Mouse (Mus musculus) cerebellum, postnatal 25 days (tissue): ENCODE data around the gene Ovol2.
"Not testable (repeated sequence)": the region's sequence is repeated elsewhere in the genome, so short reads cannot be mapped to it uniquely, and the experiment has no call there.

Experiments
- DNase-seq, 2 experiments: peaks; one replicate each; pipeline ENCODE4 v3.0.0; 2021; ENCODE audit warnings: mixed read lengths in 2 of 2

The Ovol2 gene

DNA sequence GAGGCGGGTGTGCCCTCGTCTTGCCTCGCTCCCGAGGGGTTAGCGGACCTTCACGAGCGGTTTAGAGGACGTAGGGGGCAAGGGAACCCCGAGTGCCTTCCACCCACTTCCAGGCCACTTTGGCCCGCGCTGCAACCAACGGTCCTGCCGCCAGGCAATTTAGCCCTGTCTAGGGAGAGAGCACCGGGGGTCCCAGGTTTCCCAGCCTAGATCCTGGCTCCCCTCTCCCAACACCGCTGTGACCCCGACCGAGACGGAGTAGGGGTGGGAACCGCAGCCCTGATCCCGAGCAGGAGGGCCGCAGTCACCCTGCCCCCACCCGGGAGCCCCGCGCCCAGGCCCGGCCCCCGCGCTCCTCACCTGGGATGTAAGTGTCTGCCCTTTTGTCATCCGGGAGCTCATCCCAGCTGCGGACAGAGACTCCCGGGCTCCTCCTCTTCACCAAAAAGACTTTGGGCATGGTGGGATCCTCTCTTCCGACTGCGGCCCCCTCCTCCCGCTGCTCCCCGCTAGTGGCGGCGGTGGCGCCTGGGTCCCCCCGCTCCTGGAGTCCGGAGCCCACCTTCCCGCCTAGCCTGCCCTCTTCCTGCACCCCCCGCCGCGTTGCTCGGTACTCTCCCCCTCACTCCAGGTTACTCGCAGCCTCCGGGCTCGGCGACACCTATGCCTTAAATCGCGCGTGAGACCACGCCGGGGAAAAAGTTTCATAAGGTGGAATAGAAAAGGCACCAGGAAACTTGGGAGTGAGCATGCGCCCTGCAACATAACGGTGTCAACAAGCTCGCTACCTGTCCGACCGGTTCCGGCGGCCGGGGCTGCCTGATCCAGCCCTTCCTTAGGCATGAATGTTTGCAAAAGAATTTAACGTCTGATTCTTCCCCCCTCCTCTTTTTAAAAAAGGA, at the start of gene Ovol2:
Gene Ovol2 (minus strand): TSS at position 746 of the 902 bp plus-strand sequence.
- DNase-seq: peak; percentile 14 to 19

DNA sequence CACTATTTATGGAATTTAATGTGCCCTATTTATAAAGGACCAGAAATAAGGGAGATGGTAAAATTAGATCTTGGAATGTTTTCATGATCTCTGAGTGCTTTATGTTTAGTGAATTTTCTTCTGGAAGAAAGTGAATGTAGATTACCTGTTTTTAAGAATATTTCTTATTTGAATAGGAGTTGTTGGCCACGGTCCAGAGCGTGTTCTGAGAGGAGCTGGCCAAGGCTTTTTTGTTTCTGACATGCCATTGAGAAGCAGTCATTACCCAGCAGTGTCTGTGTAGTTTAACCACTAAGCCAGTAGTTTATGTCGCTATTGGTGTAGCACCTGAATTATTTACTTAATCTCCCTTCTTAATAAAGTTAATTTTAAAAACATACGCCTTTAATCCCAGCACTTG, 49.8 kb upstream of the Ovol2 start:
- DNase-seq: peak; percentile 19 to 66

DNA sequence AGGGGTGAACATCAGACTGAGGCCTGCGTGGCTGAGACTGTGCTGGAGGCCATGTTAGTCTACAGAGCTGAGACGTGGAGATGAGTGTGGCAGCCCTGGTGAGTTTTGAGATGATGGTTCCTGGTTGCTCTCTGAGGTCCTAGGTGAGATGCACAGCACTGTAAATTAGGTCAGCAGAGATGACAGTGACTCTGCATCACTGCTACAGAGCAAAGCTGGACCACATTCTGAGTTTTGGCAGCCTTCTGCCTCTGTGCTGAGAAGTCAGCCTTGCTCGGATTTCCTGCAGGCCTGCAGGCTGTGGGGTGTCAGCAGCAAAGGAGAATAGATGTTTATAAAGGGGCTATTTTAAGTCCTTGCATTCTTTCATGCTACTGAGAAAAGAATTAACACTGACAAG, 49.3 kb upstream of the Ovol2 start:
- peak; percentile 64 to 78 for DNase-seq

DNA sequence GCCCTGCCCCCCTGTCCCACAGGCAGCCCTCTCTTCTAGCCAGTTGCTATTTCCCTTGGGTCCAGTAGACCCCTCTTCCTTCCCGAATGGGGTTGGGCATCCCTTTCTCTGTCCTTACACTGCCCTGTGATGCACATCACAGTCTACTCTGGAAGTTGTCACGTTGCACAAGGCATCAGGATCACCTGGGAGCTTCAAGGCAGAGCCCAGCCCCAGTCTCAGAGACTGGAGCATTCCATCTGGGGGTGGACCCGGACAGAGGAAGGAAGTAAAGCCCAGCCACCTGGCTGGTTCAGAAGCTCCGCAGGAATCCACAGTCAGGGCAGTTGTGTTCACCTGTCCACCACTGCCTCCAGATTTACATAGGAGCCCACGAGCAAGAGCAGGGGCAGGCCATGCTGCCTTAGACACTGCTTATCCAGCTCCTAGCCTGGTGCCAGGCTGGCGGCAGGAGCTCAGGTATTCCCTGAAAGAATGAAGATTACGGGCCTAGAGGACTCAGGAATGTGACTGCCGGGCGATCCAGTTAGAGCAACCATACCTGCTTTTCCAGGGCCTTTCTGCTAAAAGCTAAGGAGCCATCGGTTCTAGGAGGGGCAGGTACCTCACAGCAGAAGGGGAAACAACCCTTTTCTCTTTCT, 43.2 kb upstream of the Ovol2 start:
- no peak for DNase-seq

DNA sequence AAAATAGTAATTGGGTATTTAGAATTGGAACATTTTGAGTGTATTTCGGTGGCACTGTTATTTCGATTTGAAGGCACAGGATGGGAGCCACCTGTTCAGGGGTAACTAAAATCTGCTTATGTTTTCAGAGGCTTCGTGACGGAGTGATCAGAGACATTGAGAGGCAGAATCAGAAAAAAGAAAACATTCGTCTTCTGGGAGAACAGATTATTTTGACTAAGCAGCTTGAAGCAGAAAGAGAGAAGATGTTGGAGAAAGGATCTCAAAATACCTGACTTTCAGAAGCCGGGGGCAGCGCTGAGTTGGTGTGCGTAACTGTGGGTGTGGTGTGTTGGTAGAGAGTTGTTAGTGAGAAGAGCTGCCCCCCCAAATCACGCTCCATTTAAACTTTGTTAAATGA, 41.1 kb upstream of the Ovol2 start:
- DNase-seq: no peak

DNA sequence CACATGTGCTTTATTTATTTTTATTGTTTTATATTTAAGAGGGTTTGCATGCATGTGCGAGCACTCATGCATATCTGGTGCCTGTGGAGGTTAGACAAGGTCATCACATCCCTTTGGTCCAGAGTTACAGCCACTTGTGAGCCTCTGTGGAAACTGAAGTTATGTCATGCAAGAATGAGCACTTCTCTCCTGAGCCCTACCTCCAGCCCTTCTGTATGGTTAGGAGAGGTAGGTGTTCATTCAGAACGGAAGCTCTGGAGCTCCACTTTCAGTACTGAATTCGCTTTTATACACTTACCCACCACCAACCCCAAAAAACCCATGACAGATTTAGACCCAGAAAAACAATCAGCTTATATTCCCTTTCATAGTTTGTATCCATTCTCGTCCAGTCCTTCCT, 39.6 kb upstream of the Ovol2 start:
- no peak for DNase-seq

DNA sequence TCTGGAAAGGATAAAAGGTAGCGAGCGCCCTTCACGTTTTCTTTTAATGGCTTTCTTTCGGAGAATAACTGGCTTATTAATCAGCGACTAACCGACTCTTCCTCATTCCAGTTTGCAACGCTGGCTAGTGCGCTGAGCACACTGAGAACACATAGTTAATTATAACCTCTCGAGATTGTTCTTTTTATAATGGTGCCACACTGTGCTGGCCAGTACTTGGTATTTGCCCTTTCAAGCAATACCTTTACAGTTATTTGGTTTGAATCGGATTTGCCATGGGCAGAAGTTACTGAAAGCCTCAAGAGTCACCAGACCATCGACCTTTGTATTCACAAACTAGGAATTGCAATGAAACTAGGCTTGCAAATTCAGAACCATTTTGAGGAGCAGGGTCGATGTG, 37.6 kb upstream of the Ovol2 start:
- no peak for DNase-seq

DNA sequence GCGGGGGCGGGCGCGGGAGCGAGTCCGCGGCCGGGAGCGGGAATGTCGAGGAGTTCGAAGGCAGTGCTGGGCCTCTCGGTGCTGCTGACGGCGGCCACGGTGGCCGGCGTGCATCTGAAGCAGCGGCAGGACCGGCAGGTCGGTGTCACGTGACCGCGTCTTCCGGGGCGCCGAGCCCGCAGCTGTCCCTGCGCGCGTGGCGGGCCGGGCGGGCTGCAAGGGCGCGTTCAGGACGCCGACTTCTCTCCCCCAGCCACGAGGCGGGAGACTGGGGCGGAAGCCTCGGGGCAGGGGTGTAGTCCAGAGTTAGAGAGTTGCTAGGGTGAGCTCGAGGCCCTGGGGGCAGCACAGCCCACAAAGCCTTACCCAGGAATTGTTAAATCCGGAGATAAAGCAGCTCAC, 37.1 kb upstream of the Ovol2 start:
- no peak for DNase-seq

DNA sequence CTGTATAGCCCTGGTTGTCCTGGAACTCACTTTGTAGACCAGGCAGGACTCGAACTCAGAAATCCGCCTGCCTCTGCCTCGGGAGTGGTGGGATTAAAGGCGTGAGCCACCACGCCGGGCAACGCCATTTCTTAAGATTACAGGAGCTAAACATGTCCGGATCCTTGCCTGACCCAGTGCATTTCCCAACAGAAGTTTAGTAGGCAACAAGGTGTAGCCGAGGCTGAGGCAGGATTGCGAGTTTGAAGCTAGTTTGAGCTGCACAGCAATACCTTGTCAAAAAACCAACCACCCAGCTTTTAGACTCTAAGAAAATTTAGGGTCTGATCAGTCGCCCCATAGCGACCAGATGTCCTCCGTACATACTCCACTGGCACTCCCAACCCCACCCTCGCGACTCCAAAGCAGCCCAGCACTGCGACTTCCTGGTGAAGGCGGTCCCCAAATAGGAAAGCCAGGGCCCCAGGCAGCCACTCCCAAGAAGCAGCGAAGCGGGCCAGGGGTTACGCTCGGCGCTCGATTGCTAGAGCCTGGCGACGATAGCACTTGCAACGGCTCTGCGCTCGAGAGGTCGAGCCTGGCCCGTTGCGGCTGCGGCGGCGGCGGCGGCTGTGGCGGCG, 36.6 kb upstream of the Ovol2 start, which contains the start of the genes Kat14 and Pet117:
Gene Kat14 (plus strand): TSS at position 584 of the 620 bp plus-strand sequence.
Gene Pet117 (plus strand): TSS at position 597 of the 620 bp plus-strand sequence.
- DNase-seq: peak; percentile 96 to 97

DNA sequence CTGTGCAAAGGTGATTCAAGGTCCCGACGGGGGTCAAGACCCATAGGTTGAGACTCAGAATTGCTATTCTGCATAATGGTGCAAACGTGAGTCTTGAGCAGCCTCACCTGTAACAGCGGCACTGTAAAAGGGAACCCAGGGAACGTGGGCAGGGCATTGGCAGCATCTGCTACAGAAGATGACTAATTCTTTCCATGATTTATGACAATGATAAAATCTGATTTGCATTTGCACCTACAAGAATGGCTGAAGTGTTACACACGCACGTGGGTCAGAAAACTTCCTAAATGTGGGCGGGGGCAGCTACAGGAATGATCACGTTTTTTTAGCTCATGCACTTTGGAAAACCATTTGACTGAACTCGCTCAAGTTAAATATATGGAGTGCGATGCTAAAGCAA, 20.9 kb upstream of the Ovol2 start:
- no peak for DNase-seq

DNA sequence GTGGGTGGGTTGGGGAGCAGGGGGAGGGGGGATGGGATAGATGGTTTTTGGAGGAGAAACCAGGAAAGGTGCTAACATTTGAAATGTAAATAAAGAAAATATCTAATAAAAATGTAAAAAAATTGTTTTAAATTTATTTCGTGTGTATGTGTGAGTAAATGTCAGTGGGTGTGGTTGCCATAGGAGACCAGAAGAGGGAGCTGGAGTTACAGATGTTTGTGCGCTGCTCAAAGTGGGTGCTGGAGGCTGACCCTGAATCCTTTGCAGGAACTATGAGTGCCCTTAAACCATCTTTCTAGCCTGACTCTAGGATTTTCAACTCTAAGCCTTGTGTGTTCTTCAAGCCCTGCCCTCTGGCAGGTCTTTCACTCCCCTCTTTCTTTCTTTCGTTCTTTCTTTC, 16.6 kb upstream of the Ovol2 start:
- no peak for DNase-seq

DNA sequence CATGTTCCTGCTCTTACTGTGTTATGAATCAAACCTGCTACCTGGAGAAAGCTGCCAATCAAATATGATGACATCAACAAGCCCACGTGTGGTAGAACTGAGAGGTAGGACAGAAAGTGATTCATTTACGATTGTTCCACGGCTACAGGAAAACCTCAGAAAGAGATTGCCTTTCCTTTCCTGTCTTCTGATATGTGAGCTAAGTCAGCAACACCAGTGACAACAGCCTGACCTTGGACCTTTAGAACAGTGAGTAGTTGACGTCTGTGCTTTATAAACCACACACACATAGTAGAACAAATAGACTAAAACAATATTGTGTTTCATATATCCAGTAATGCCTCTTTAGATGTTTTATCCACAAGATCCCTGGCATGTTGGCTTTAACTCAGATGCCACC, 11.2 kb upstream of the Ovol2 start:
- no peak for DNase-seq

DNA sequence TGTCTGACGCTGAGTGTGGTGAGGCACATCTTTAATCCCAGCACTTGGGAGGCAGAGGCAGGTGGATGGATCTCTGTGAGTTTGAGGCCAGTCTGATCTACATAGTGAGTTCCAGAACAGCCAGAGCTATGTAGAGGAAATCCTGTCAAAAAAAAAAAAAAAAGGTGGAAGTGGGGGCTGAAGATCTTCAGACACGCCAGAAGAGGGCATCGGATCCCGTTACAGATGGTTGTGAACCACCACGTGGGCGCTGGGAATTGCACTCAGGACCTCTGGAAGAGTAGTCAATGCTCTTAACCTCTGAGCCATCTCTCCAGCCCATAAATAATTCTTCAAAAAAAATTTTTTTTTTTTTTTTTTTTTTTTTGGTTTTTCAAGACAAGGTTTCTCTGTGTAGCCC, 6.2 kb upstream of the Ovol2 start:
- DNase-seq: not testable (repeated sequence)

DNA sequence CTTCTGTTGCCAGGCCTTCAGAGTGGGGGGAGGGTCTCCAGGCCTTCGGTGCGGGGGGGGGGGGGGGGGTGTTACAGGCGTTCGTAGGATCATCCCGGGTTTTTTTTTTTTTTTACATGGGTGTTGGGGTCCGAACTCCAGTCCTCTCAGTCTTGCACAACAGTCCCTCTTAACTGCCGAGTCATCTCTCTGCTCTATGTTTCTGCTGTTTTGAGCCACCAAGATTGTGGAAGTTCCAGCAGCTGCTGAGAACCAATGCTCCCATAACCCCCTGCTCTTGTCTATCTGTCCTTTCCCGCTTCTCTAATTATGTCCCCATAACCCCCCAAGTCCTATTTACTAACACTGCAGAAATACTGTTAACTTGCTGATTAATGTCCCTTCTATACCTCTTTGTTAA, 5.8 kb upstream of the Ovol2 start:
- DNase-seq: no peak

DNA sequence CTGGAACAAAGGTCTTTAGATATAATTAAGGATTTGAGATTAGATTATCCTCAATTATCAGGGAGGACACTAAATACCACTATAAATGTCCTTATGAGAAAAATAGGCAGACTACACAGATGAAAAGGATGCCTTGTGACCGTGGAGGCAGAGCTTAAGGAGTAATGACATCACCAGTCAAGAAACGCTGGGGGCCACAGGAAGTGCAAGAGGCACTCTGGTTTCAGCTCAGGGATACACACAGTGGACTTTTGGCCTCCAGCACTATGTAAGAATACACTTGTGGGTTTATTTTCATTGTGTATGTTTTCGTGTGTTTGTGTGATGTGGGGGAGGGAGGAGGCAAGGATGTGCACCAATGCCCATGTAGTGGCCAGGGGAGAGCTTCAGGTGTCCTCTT, 5.3 kb upstream of the Ovol2 start:
- DNase-seq: no peak

DNA sequence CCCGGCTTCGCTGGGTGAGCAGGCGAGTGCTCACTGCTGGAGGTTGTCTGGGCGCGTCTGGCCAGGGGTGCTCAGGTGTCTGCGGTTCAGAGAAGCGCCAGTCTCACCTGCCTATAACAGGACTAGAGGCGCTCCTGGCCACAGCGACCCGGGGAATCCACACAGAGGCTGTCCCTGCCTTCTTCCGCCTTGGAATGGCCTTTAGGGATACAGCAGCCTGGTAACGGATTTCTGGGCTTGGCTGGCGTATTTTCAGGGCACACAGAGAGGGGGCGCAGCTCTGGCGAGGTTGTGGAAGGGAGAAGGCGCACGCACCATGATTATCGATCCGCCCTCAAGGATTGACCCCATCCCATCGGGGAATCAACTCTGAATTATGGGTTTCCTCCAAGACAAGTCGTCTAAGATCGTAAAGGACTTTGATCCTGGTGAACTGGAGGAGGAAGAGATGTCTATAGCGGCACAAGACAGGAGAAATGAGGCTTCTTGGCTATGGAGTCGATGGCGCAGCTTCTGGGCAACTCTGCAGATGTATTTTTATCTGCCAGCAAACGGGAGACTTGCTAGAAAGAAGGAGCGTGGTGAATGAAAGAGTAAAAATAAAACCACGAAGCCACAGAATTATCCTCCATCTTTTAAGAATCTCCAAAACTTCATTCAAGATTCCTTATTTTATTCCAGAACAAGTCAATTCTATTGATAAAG, 1.3 kb upstream of the Ovol2 start:
- peak in 1 of 2 experiments; percentile 16 for DNase-seq

DNA sequence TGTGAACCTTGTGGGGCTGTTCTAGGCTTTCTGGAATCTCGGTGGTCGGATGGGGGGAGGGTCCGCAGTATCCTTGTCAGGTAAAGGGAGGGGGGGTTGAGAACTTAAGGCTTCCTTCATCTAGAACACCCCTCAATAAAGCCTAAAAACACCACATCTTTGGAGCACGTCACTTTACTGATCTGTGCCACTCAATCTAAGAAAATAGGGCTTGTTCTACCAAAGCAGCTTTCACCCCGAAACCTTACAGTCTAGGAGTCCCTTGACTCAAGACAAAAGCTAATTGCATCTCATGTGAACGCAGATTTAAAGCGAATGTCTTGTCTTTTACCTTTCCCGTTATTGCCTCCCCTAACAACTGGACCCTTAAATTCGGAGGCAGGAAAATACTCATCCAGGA, 540 bp upstream of the Ovol2 start:
- DNase-seq: no peak

DNA sequence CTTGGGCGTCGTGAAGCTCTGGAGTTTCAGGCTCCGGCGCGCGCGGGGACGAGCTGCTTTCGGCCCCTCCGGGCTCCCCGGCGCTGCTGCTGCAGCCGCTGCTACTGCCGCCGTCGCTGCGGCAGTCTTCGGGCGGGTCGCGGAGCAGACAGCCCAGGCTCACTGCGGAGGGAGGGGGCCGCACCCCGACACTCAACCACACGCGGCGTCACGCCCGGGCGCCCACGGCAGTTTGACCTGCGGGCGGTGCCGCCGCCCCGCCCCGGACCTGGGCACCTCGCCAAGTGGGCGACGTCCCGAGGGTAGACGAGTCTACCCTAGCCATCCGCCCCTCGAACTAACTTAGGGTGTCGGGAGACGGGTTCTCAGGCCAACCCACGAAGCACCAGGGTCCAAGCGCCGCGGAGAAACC, 980 bp downstream of the Ovol2 start:
- peak; percentile 26 to 30 for DNase-seq

DNA sequence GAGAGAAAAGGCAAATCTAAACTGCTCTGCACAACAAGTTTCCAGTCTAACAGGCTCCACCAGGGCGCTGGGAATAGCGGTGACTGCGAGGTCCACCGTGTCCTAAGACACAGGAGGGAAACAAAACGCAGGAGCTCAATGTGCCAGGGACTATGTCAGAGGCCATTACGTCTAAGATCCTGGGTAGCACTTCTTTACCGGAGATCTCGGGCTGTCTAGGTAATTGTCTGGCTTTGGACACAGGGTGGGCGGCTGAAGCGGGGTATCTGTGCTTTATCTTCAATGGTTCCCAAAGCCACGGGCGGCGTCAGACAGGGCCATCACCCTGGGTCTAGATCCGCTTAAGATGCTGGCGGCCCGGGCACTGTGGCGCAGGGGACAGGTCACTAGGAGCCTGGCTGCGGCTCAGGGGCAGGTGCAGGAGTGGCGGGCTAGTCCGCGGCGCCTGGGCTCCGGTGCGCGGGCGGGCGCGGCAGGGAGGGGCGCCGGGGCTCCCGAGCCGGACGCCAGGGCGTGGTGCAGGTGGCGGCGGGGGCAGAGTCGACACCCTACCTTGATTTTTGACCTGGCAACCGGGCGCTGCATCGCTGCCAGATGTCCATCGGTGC, 1.5 kb downstream of the Ovol2 start:
- DNase-seq: peak in 1 of 2 experiments; percentile 30

DNA sequence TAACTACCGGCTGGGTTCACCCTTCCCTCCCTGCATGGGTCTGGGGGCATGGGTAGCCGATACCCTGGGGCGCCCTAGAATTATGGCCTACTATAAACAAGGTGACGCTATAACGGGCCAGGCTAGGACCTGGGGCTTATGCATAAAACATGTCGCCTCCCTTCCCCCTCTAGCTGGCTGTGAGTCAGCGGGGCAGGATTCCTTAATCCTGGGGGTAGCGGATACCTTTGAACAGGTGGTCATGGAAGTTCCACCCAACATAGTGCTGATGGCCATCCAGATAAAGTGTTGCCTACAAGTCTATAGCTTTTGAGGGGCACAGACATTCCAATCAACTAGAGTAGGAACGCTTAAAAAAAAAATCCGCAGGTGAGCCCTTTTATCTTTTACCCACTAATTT, 2.0 kb downstream of the Ovol2 start:
- no peak for DNase-seq

DNA sequence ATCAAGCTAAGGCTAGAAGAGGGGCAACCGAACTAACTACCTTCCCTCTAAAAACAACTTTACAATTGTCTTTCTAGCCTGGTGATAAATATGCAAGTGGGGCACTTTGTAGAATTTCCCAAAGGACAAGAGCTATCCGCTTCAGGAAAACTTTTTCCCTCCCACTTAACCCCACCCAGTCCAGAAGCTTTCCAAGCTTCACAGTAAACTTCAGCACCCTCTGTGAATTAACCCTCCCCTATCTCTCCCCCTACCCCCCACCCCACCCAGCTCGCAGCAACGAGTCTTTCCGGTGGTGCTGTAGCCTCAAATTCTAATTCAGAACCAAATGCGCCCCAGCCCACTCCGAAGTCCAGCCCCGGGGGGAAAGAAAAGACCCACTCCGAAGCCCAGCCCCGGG, 2.5 kb downstream of the Ovol2 start:
- DNase-seq: no peak

DNA sequence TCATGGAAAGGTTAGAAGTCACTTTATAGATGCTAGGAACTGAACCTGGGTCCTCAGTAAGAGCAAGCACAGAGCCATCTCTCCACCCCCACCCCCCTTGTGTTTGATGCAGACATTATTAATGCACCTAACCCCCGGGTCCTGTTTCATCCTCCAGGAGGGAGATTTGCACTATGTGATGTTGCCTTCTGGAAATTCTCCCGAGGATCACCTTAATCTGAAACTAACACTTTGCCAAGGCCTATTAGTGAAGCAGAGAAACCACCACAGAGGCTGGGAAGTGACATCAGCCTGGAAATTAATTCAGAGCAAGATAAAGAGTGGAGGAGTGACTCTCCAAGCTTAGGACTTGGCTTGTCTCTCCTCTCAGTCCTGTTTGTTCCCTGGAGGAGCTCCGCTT, 7.7 kb downstream of the Ovol2 start:
- DNase-seq: no peak

DNA sequence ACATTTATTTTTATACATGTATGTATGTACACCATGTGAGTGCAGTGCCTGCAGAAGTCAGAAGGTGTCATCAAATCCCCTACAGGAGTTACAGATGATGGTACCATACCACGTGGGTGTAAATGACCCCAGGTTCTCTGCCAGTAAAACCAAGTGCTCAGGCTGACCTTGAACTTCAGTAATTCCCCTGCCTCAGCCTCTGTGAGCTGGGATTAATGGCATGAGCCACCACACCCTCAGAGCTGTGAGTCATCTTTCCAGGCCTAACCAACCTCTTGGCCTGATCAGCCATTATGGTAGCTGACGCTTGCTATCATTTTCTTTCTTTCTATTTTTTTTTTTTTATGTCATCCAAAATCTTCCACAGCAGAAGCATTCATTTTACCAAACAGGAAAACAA, 20.6 kb downstream of the Ovol2 start:
- DNase-seq: no peak
